Mouse (Mus musculus) liver, embryonic 14.5 days (tissue): ENCODE results near the gene Klhl9. TPM values are rescaled to one million over a fixed set of nuclear protein-coding genes. Genes with fewer than 3 reads are reported as not detected.

Experiments used
- ATAC-seq: fragments of 200-750 bp; cut with Nextera tagmentation; 2 replicates; pipeline ENCODE4 v1.8.0; 2017; ENCODE audit warnings: moderate number of reproducible peaks, mild to moderate bottlenecking, moderate library complexity; ENCODE audit not compliant: insufficient read depth
- DNase-seq, 3 experiments: peaks; one replicate each; pipeline ENCODE4 v3.0.0-alpha.2; 2012 to 2013; ENCODE audit warnings: low read depth in 3 of 3, low spot score in 3 of 3
- H3K27ac ChIP-seq: fragments of 300-500 bp; sonication (generic); 2 replicates; pipeline ENCODE4 v1.5.1; 2014; ENCODE audit warnings: moderate library complexity, mild to moderate bottlenecking, control low read depth, inconsistent platforms
- H3K27me3 ChIP-seq: fragments of 300-500 bp; sonication (generic); 2 replicates; pipeline ENCODE4 v1.6.1; 2014; ENCODE audit warnings: mild to moderate bottlenecking, low read length, moderate library complexity; ENCODE audit not compliant: control insufficient read depth, insufficient read depth
- H3K36me3 ChIP-seq: fragments of 300-500 bp; sonication (generic); replicated peaks from 2 replicates; pipeline ENCODE4 v1.6.1; 2014; ENCODE audit warnings: low read depth; ENCODE audit not compliant: control insufficient read depth, insufficient read depth
- H3K4me1 ChIP-seq, 2 experiments: fragments of 200-500 bp in 1 of 2; fragments of 300-500 bp in 1 of 2; sonication (generic) in 1 of 2; replicated peaks; 2 replicates each; pipeline ENCODE4 v1.6.1; 2012 to 2014; ENCODE audit warnings: antibody characterized with exemption in 1 of 2, inconsistent platforms in 1 of 2, low read length in 1 of 2; ENCODE audit not compliant: control insufficient read depth in 2 of 2, insufficient read depth in 2 of 2
- H3K4me2 ChIP-seq: fragments of 300-500 bp; sonication (generic); 2 replicates; pipeline ENCODE4 v1.6.1; 2014; ENCODE audit warnings: low read depth, mild to moderate bottlenecking, control low read depth, moderate library complexity
- H3K4me3 ChIP-seq, 2 experiments: fragments of 200-500 bp in 1 of 2; fragments of 300-500 bp in 1 of 2; sonication (generic) in 1 of 2; 2 replicates each; pipeline ENCODE4 v1.5.1; 2012 to 2014; ENCODE audit warnings: low read depth in 2 of 2, low read length in 2 of 2, mild to moderate bottlenecking in 2 of 2, control low read depth in 1 of 2, inconsistent platforms in 1 of 2, moderate library complexity in 1 of 2; ENCODE audit not compliant: insufficient read depth in 1 of 2
- H3K9ac ChIP-seq: fragments of 300-500 bp; sonication (generic); replicated peaks from 2 replicates; pipeline ENCODE4 v1.6.1; 2014; ENCODE audit warnings: mild to moderate bottlenecking, control low read depth, moderate library complexity
- H3K9me3 ChIP-seq: fragments of 300-500 bp; sonication (generic); 2 replicates; pipeline ENCODE4 v1.6.1; 2016; ENCODE audit warnings: low read length, mixed read lengths; ENCODE audit not compliant: control insufficient read depth
- CTCF ChIP-seq: IDR thresholded peaks from 2 replicates; pipeline ENCODE4 v1.5.1; 2016; ENCODE audit warnings: antibody characterized with exemption, low read depth, control low read depth
- EP300 ChIP-seq: IDR thresholded peaks from 2 replicates; pipeline ENCODE4 v1.6.1; 2016; ENCODE audit warnings: antibody characterized with exemption, low read depth
- WGBS: fragments of 180-500 bp; shearing (Covaris S2); extraction: QIAGEN DNeasy Blood & Tissue Kit; methylation state at CpG from one replicate; pipeline ENCODE4 v1.1.7; 2014; ENCODE audit not compliant: insufficient replicate concordance; 5-methylcytosine and 5-hydroxymethylcytosine counted together
- polyA plus RNA-seq, 2 experiments: library from polyadenylated mRNA; depleted of rRNA in 1 of 2; stranded (reverse) in 1 of 2; unstranded in 1 of 2; fragments of >200 nt; fragmentation: Nextera tagmentation in 1 of 2; extraction: Ambion mirVana in 1 of 2; gene quantifications; 2 replicates each; pipeline versions ENCODE4 v1.2.1 to v1.2.3; 2012 to 2014

The Klhl9 gene
- polyA plus RNA-seq, 2 experiments = 9.1 to 26.5 TPM

DNA sequence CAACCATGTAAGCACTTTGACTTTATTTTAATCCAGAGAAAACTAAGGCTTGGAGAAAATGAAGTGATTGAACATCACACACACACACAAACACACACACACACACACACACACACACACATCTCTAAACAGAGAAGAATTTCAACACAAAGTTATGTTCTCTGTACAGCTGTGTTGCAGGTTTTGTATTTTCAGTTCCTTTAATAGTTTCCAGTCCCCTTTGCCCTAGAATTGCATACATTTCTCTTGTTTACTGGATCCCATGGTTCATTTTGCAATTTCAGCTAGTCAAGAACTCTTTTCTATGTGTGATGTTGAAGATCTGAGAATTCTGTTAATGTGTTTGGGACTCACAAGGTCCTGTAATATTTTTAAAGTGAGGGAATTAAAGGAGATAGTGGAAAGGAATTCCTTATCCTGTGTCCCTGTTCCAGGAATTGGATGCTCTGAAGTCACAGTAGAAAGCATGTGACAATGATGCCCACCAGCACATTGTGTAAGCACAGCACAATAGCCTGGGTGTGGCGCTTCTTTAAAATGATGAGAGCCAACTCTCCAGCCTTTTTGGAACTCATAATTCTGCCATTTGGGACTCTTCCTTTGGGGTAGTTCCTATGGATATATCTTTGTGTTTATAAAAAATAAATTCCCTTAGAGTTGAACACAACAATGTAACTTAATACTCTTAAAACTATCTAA, 15.0 kb downstream of the Klhl9 start:
- Histone ChIP-seq H3K27ac (no peak overlapping the region), H3K27me3 (no peaks in the 10 kb centered on the region), H3K4me2 (no peak overlapping the region), H3K4me3 (no peak overlapping the region), H3K4me1 (no peaks in the 10 kb centered on the region), H3K9ac (no peak overlapping the region), H3K36me3 (no peaks in the 10 kb centered on the region), H3K9me3 (no peaks in the 10 kb centered on the region)
- ATAC-seq (no peak), DNase-seq (no peak)
- WGBS = 66% methylated on average over 1 of the region's 1 CpGs
- TF ChIP-seq EP300 (no peak), CTCF (no peak)

DNA sequence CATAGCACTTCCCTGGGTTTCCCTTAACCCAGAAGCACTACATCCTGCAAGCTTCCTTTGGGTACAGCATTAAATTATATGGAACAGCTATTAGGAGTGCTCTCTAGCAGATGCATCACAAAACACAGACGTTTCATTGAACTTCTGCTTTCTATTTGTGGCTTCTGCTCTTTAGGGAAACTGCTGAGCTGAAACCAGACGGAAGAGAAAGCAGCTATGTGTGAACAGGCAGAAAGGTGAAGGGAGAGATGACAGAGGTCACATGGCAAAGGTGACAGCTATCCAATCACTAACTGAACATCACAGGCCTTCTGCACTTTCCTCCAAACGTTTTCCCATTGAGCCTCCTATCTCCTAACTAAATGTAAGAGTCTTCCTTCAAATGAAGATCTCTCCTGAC, 16.3 kb downstream of the Klhl9 start:
- Histone ChIP-seq H3K9ac (no peak overlapping the region), H3K36me3 (no peaks in the 10 kb centered on the region), H3K4me2 (no peak overlapping the region), H3K27ac (no peak overlapping the region), H3K27me3 (no peaks in the 10 kb centered on the region), H3K4me1 (no peaks in the 10 kb centered on the region), H3K9me3 (no peaks in the 10 kb centered on the region), H3K4me3 (no peak overlapping the region)
- no peak for ATAC-seq
- TF ChIP-seq CTCF = no peak
- TF ChIP-seq EP300 = no peak
- 6% methylated on average over 3 of the region's 3 CpGs for WGBS
- no peak for DNase-seq

DNA sequence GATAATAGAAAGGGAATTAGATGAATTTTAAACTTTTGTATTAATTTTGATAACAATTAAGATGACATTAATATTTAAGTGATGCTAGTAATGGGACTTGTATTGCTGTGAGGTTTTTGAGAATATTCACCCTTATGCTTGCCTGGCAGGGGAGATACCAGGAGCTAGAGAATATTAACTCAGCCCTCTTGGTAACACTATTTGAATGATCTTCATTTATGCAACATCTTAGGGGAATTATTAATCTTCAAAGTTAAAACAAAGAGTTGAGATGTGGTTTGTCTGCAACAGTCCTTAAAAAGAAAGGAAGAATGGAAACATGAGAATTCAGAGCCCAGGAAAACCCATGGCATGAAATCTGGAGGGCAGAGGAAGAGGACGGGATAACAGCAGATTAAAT, 23.0 kb downstream of the Klhl9 start:
- DNase-seq (no peak), ATAC-seq (no peak)
- H3K4me3 ChIP-seq = no peak overlapping the region
- no peaks in the 10 kb centered on the region for H3K9me3 ChIP-seq
- no peak overlapping the region for H3K9ac ChIP-seq
- H3K4me1 ChIP-seq = no peaks in the 10 kb centered on the region
- no peak overlapping the region for H3K27ac ChIP-seq
- 56% methylated on average over 1 of the region's 1 CpGs for WGBS
- no peaks in the 10 kb centered on the region for H3K36me3 ChIP-seq
- no peaks in the 10 kb centered on the region for H3K27me3 ChIP-seq
- TF ChIP-seq CTCF = no peak
- TF ChIP-seq EP300 = no peak
- no peak overlapping the region for H3K4me2 ChIP-seq

- Histone ChIP-seq H3K4me3 (no peak overlapping the region), H3K27ac (no peak overlapping the region), H3K27me3 (no peaks in the 10 kb centered on the region), H3K9me3 (no peaks in the 10 kb centered on the region), H3K4me2 (no peak overlapping the region), H3K4me1 (no peaks in the 10 kb centered on the region), H3K36me3 (no peaks in the 10 kb centered on the region), H3K9ac (no peak overlapping the region)
- no peak for DNase-seq
- WGBS = 42% methylated on average over 5 of the region's 5 CpGs
- TF ChIP-seq EP300 (no peak), CTCF (no peak)
- no peak for ATAC-seq
These were observed 23.5 kb downstream of the Klhl9 start for GRCm38 (mm10) chr4:88698781-88699180.

DNA sequence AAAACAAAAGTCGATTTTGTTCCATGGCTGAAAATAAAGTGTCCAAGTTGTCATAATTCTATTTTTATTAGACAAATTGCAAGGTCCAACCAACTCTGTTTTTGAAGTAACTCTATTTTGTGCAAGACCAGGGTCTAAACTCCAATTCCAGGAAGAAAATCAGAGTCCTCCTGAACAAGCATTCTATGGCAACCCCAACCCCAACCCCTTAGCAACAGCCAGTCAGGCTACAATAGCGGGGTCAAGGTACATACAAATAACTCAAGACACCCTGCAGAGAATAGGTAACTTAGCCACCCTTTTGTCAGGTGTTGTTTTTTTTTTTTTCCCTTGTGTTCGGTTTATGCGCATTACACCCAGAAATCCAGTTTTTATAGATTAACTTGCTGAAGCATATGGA, 24.5 kb downstream of the Klhl9 start:
- no peak overlapping the region for H3K9ac ChIP-seq

More for the DNA sequence above, 24.5 kb downstream of the Klhl9 start:
- H3K9me3 ChIP-seq = no peaks in the 10 kb centered on the region
- TF ChIP-seq EP300 (no peak), CTCF (no peak)
- no peak for DNase-seq
- 63% methylated on average over 4 of the region's 4 CpGs for WGBS
- no peak overlapping the region for H3K4me2 ChIP-seq
- ATAC-seq = no peak
- H3K36me3 ChIP-seq = no peaks in the 10 kb centered on the region
- H3K4me1 ChIP-seq = no peaks in the 10 kb centered on the region
- no peaks in the 10 kb centered on the region for H3K27me3 ChIP-seq
- H3K27ac ChIP-seq = no peak overlapping the region
- H3K4me3 ChIP-seq = no peak overlapping the region
